Mouse (Mus musculus): ENCODE data around the gene Bcs1l.

GRCm38 (mm10) chr1:74628001-74628400 lies 39.9 kb downstream of the Bcs1l start:
- no peak for TF ChIP-seq CTCF (IDR thresholded peaks at IDR 0.05; ENCODE audit: insufficient read depth, low read length)
- TF ChIP-seq POLR2A (IDR thresholded peaks at IDR 0.05; ENCODE audit: borderline replicate concordance, extremely low read depth, low read depth, low read length) = no peak

Measured in lung, adult 2 months (tissue).